Mouse (Mus musculus) hindbrain, embryonic 13.5 days (tissue): ENCODE results near the gene Btg3. TPM values are rescaled to one million over a fixed set of nuclear protein-coding genes. Genes with fewer than 3 reads are reported as not detected.
"Not testable (repeated sequence)": the region's sequence is repeated elsewhere in the genome, so short reads cannot be mapped to it uniquely, and the experiment has no call there.

Source experiments
- ATAC-seq: fragments of 200-750 bp; cut with Nextera tagmentation; 2 replicates; pipeline ENCODE4 v1.8.0; 2017; ENCODE audit warnings: moderate TSS enrichment; ENCODE audit not compliant: low FRiP score
- H3K27ac ChIP-seq: fragments of 300-500 bp; sonication (generic); 2 replicates; pipeline ENCODE4 v1.5.1; 2015; ENCODE audit warnings: inconsistent platforms, mild to moderate bottlenecking, moderate library complexity
- H3K27me3 ChIP-seq: fragments of 300-500 bp; sonication (generic); 2 replicates; pipeline ENCODE4 v1.6.1; 2015; ENCODE audit warnings: mild to moderate bottlenecking, inconsistent platforms
- H3K36me3 ChIP-seq: fragments of 300-500 bp; sonication (generic); 2 replicates; pipeline ENCODE4 v1.6.1; 2015; ENCODE audit warnings: mild to moderate bottlenecking, inconsistent platforms
- H3K4me1 ChIP-seq: fragments of 300-500 bp; sonication (generic); replicated peaks from 2 replicates; pipeline ENCODE4 v1.6.1; 2015; ENCODE audit warnings: inconsistent platforms
- H3K4me2 ChIP-seq: fragments of 300-500 bp; sonication (generic); 2 replicates; pipeline ENCODE4 v1.6.1; 2015; ENCODE audit warnings: inconsistent platforms, mild to moderate bottlenecking, moderate library complexity
- H3K4me3 ChIP-seq: fragments of 300-500 bp; sonication (generic); 2 replicates; pipeline ENCODE4 v1.5.1; 2015; ENCODE audit warnings: mild to moderate bottlenecking, inconsistent platforms
- H3K9ac ChIP-seq: fragments of 300-500 bp; sonication (generic); 2 replicates; pipeline ENCODE4 v1.6.1; 2015; ENCODE audit warnings: mild to moderate bottlenecking, inconsistent platforms
- H3K9me3 ChIP-seq: fragments of 300-500 bp; sonication (generic); 2 replicates; pipeline ENCODE4 v1.6.1; 2016; ENCODE audit warnings: inconsistent platforms
- WGBS: fragments of 180-500 bp; shearing (Covaris S2); methylation state at CpG from one replicate; pipeline ENCODE4 v1.1.7; 2015; 5-methylcytosine and 5-hydroxymethylcytosine counted together
- polyA plus RNA-seq: library from polyadenylated mRNA; unstranded; fragments of >200 nt; fragmentation: Nextera tagmentation; extraction: Ambion mirVana; gene quantifications from 2 replicates; pipeline ENCODE4 v1.2.1, GENCODE M21; 2015

Gene Btg3
- polyA plus RNA-seq, 1 experiment from 2014 or later = 26.1 TPM

DNA sequence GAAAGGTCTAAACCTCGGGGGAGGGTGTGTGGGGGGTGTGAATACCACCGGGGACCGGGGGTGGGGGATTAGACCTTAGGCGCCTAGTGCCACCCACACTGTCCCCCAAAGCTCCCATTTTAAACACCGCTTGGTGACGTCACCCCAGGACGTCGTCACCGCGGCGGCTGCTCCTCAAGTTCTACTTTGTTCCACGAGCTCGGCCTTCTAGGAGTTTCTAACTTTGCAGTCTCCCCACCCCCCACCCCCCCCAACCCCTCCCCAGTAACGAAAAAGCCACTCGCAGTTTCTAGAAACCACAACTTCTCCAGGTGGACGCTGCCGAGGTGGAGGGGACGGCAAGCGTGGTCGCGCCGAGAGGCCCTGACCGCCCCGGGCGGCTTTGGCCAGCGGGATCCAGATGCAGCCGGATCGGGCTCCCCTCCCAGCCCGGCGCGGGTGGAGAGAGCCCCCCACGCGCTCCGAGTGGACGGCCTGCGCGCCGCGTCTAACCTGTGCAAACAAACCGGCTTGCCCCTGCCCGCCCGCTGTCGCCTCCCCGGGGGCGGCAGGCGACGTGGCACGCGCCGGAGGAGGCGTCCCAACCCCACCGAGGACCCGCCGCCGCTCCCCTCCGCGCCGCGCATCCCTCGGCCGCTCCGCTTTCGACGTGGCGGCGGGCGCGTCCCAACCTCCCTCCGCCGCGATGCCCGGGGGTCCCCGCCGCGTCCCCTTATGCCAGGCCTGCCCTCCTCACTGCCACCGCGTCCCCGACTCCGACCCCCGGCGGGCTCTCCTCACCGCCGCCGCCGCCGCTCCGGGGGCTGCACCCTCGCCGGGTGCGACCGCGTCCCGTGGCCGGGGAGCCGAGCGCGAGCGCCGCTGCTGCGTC is 936 bp downstream of the Btg3 start:
- ATAC-seq = peak; percentile 82

GRCm38 (mm10) chr16:78375222-78375621 is 1.8 kb downstream of the Btg3 start:
- no peaks in the 10 kb centered on the region for H3K27me3 ChIP-seq
- ATAC-seq = no peak
- H3K27ac ChIP-seq = no peak overlapping the region
- WGBS = 55% methylated on average over 10 of the region's 10 CpGs
- no peak overlapping the region for H3K9ac ChIP-seq
- H3K36me3 ChIP-seq = peaks cover 7% of the 10 kb centered on the region; the same call in 1 of the 2 replicates
- H3K4me2 ChIP-seq = peak overlapping the region; percentile 66
- H3K4me3 ChIP-seq = peak overlapping the region; percentile 87
- H3K9me3 ChIP-seq = no peaks in the 10 kb centered on the region
- peaks cover 11% of the 10 kb centered on the region for H3K4me1 ChIP-seq

More for the DNA sequence above, 936 bp downstream of the Btg3 start:
- Histone ChIP-seq H3K4me3 (peak overlapping the region; percentile 87), H3K27me3 (no peaks in the 10 kb centered on the region), H3K4me2 (peak overlapping the region; percentile 66), H3K4me1 (peaks cover 11% of the 10 kb centered on the region), H3K27ac (peak overlapping the region; percentile 75), H3K36me3 (peaks cover 7% of the 10 kb centered on the region; the same call in 1 of the 2 replicates), H3K9ac (peak overlapping the region; percentile 85), H3K9me3 (no peaks in the 10 kb centered on the region)
- under 1% methylated on average over 59 of the region's 100 CpGs for WGBS

DNA sequence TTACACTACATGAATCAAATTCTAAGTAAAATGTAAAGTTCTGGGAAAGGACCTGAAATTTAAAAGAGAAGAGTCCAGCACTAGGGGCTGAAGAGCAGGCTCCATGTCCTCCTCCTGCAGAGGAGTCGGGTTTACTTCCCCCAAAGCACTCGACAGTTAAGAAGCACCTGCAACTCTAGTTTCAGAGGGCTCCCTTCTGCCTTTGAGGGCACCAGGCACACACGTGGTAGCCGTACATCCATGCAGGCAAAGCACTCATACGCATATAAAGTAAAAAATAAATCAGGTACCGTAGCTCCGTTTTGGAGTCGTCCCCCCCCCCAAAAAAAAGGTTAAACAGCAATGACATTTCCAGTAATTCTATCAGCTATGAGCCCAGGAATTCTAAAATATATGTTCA is 3.2 kb downstream of the Btg3 start:
- no peaks in the 10 kb centered on the region for H3K9me3 ChIP-seq
- no peak overlapping the region for H3K4me2 ChIP-seq
- ATAC-seq = no peak
- peaks cover 14% of the 10 kb centered on the region for H3K36me3 ChIP-seq
- no peak overlapping the region for H3K9ac ChIP-seq
- WGBS = 83% methylated on average over 8 of the region's 8 CpGs
- no peak overlapping the region for H3K27ac ChIP-seq
- no peak overlapping the region for H3K4me3 ChIP-seq
- H3K27me3 ChIP-seq = no peaks in the 10 kb centered on the region
- peaks cover 11% of the 10 kb centered on the region for H3K4me1 ChIP-seq

DNA sequence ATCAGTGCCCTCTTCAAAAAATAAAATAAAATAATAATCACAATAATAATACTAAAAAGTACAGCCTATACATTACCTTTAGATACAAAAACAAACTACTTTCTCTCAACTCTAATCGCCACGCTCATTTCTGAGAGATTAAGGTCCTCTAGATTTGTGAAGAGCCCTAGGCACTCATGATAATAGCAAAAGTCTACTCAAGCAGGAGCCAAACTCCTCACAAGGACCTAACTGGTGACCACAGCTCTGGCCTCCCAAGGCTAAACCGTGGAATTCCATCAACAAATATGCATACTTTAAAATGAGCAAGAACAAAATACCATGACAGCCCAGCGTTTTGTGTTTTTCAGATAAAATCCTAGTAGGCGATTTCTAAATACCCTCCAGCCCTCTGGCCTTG is 4.2 kb downstream of the Btg3 start:
- no peak for ATAC-seq
- Histone ChIP-seq H3K4me2 (no peak overlapping the region), H3K4me3 (no peak overlapping the region), H3K9me3 (no peaks in the 10 kb centered on the region), H3K9ac (no peak overlapping the region), H3K27ac (no peak overlapping the region), H3K27me3 (no peaks in the 10 kb centered on the region), H3K4me1 (peaks cover 11% of the 10 kb centered on the region), H3K36me3 (peaks cover 19% of the 10 kb centered on the region)
- WGBS = 87% methylated on average over 5 of the region's 5 CpGs

DNA sequence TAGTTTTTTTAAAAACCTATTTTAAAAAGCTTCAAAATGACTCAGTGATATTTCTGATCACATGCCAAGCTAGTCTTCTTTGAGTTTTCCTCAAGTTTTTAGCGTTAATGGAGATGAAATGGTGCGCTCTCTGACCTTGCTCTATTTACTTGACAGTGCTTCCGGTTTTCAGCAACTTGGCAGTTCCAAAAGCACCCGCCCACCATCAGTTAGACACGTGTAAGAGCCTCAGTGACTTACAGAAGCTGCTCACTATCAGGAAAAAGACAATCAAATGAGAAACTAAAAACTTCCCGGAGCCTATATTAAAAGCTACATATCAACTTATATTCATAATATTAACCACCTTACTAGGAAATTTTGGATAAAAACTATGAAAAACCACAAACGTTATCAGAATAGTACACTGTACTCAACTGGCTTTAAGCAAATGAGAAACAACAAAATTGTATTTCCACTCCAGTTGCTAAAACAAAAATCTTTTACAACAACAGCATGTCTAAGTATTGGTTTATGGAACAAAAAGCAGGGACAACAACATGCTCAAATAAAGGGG is 5.4 kb downstream of the Btg3 start:
- H3K4me1 ChIP-seq = peaks cover 11% of the 10 kb centered on the region
- peaks cover 24% of the 10 kb centered on the region for H3K36me3 ChIP-seq
- WGBS = 81% methylated on average over 7 of the region's 7 CpGs
- no peak overlapping the region for H3K27ac ChIP-seq
- H3K4me3 ChIP-seq = no peak overlapping the region
- H3K4me2 ChIP-seq = no peak overlapping the region
- no peaks in the 10 kb centered on the region for H3K27me3 ChIP-seq
- no peak for ATAC-seq
- H3K9me3 ChIP-seq = no peaks in the 10 kb centered on the region
- H3K9ac ChIP-seq = no peak overlapping the region

- not testable (repeated sequence) for H3K27ac ChIP-seq, H3K9me3 ChIP-seq, ATAC-seq, H3K4me1 ChIP-seq, H3K4me2 ChIP-seq, H3K27me3 ChIP-seq, H3K9ac ChIP-seq, H3K4me3 ChIP-seq
- peaks cover 39% of the 10 kb centered on the region for H3K36me3 ChIP-seq
- WGBS = 93% methylated on average over 9 of the region's 9 CpGs
Measured at GRCm38 (mm10) chr16:78364554-78364953, 12.4 kb downstream of the Btg3 start.

GRCm38 (mm10) chr16:78361466-78361865 is 15.5 kb downstream of the Btg3 start:
- H3K27me3 ChIP-seq = no peaks in the 10 kb centered on the region
- no peak for ATAC-seq
- no peaks in the 10 kb centered on the region for H3K4me1 ChIP-seq
- peaks cover 29% of the 10 kb centered on the region for H3K36me3 ChIP-seq
- no peaks in the 10 kb centered on the region for H3K9me3 ChIP-seq
- no peak overlapping the region for H3K27ac ChIP-seq
- no peak overlapping the region for H3K4me2 ChIP-seq
- no peak overlapping the region for H3K9ac ChIP-seq
- H3K4me3 ChIP-seq = no peak overlapping the region
- 92% methylated on average over 4 of the region's 4 CpGs for WGBS

GRCm38 (mm10) chr16:78357757-78358156 is 19.2 kb downstream of the Btg3 start:
- ATAC-seq = no peak
- H3K4me1 ChIP-seq = no peaks in the 10 kb centered on the region
- WGBS = 94% methylated on average over 3 of the region's 3 CpGs

GRCm38 (mm10) chr16:78347328-78347926 is 29.6 kb downstream of the Btg3 start:
- Histone ChIP-seq H3K27me3 (no peaks in the 10 kb centered on the region), H3K4me2 (no peak overlapping the region), H3K4me1 (no peaks in the 10 kb centered on the region), H3K4me3 (no peak overlapping the region), H3K36me3 (peaks cover 13% of the 10 kb centered on the region), H3K9me3 (no peaks in the 10 kb centered on the region), H3K27ac (no peak overlapping the region), H3K9ac (no peak overlapping the region)
- ATAC-seq = no peak
- 86% methylated on average over 13 of the region's 13 CpGs for WGBS

More at GRCm38 (mm10) chr16:78357757-78358156, 19.2 kb downstream of the Btg3 start:
- Histone ChIP-seq H3K27me3 (no peaks in the 10 kb centered on the region), H3K27ac (no peak overlapping the region), H3K36me3 (peaks cover 19% of the 10 kb centered on the region), H3K4me3 (no peak overlapping the region), H3K4me2 (no peak overlapping the region), H3K9me3 (no peaks in the 10 kb centered on the region), H3K9ac (no peak overlapping the region)

DNA sequence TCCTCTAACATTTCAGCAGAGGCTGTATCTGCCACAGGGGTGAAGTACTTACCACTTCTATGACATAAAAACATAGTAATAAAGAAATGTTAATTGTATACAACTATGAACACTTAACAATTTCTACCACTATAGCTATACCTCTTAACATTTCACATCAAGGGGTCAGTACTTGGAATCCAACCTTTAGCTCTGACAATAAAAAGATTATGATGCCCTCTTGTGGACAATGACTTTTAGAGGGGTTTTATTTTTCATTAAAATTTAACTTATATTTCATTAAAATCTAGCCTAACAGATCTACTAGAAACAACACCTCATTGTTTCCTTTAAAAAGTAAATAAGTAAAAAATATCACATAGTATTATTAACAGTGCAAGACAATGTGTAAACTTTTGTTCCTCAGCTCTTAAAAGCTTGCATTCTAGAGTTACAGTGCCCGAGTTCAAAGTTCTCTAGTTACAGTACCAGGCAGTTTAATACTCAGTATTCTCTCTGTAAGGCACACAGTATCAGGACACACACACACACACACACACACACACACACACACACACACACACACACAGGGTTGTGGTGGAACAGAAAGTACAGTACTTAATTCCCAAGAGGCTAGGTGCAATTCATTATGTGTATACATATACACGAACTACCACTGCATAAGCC is 30.2 kb downstream of the Btg3 start:
- 91% methylated on average over 2 of the region's 2 CpGs for WGBS
- ATAC-seq = no peak

GRCm38 (mm10) chr16:78343792-78344191 is 33.2 kb downstream of the Btg3 start:
- no peaks in the 10 kb centered on the region for H3K9me3 ChIP-seq
- 83% methylated on average over 6 of the region's 6 CpGs for WGBS
- no peaks in the 10 kb centered on the region for H3K27me3 ChIP-seq
- no peak overlapping the region for H3K4me3 ChIP-seq
- no peaks in the 10 kb centered on the region for H3K4me1 ChIP-seq
- ATAC-seq = no peak
- H3K36me3 ChIP-seq = peaks cover 6% of the 10 kb centered on the region
- H3K4me2 ChIP-seq = no peak overlapping the region
- H3K27ac ChIP-seq = no peak overlapping the region
- H3K9ac ChIP-seq = no peak overlapping the region

More for the DNA sequence above, 30.2 kb downstream of the Btg3 start:
- Histone ChIP-seq H3K27ac (no peak overlapping the region), H3K4me2 (no peak overlapping the region), H3K27me3 (no peaks in the 10 kb centered on the region), H3K4me1 (no peaks in the 10 kb centered on the region), H3K36me3 (peaks cover 14% of the 10 kb centered on the region), H3K9ac (no peak overlapping the region), H3K4me3 (no peak overlapping the region), H3K9me3 (no peaks in the 10 kb centered on the region)

GRCm38 (mm10) chr16:78342767-78343166 is 34.2 kb downstream of the Btg3 start:
- no peaks in the 10 kb centered on the region for H3K4me1 ChIP-seq
- H3K27me3 ChIP-seq = no peaks in the 10 kb centered on the region
- H3K9me3 ChIP-seq = no peaks in the 10 kb centered on the region
- ATAC-seq = no peak
- H3K4me2 ChIP-seq = no peak overlapping the region
- peaks cover 7% of the 10 kb centered on the region for H3K36me3 ChIP-seq
- no peak overlapping the region for H3K27ac ChIP-seq
- 88% methylated on average over 5 of the region's 5 CpGs for WGBS
- no peak overlapping the region for H3K9ac ChIP-seq
- no peak overlapping the region for H3K4me3 ChIP-seq
